Mouse (Mus musculus) heart, embryonic 16.5 days (tissue): ENCODE measurements around the gene Gdf5. TPM values are rescaled to one million over a fixed set of nuclear protein-coding genes. Genes with fewer than 3 reads are reported as not detected.

Source experiments
- polyA plus RNA-seq: library from polyadenylated mRNA; unstranded; fragments of >200 nt; fragmentation: Nextera tagmentation; extraction: Ambion mirVana; gene quantifications from 2 replicates; pipeline ENCODE4 v1.2.1, GENCODE M21; 2015

The Gdf5 gene
- polyA plus RNA-seq, 1 experiment from 2014 or later: 0.26 TPM

Other genes with a start within 250 kb of the Gdf5 start
- 27.3 and 28.8 TPM in 2 replicates for gene Edem2, start 215.9 kb downstream of the Gdf5 start, polyA plus RNA-seq
- not detected in 2 replicates for gene Gm17581, start 209.5 kb downstream of the Gdf5 start, polyA plus RNA-seq
- 7.3 and 7.5 TPM in 2 replicates for gene Procr, start 194.2 kb downstream of the Gdf5 start, polyA plus RNA-seq
- 0.04 TPM in 1 of 2 replicates, not detected in the other for gene Mmp24, start 170.0 kb downstream of the Gdf5 start, polyA plus RNA-seq
- gene BC029722, start 125.9 kb downstream of the Gdf5 start, polyA plus RNA-seq: 17.4 and 17.7 TPM in 2 replicates
- 125 and 140 TPM in 2 replicates for gene Eif6, start 118.4 kb downstream of the Gdf5 start, polyA plus RNA-seq
- 0.05 and 0.07 TPM in 2 replicates for gene Fam83c, start 110.5 kb downstream of the Gdf5 start, polyA plus RNA-seq
- gene Uqcc1, start 15.1 kb downstream of the Gdf5 start, polyA plus RNA-seq: 127 and 129 TPM in 2 replicates
- gene Gm15557, start 4.6 kb downstream of the Gdf5 start, polyA plus RNA-seq: not detected in 2 replicates
- gene Cep250, start 11.1 kb upstream of the Gdf5 start, polyA plus RNA-seq: 6.9 and 9.9 TPM in 2 replicates
- gene 6430550D23Rik, start 62.6 kb upstream of the Gdf5 start, polyA plus RNA-seq: 0.96 and 1.1 TPM in 2 replicates
- 143 and 162 TPM in 2 replicates for gene Ergic3, start 62.7 kb upstream of the Gdf5 start, polyA plus RNA-seq
- gene Fer1l4, start 107.6 kb upstream of the Gdf5 start, polyA plus RNA-seq: not detected in 2 replicates
- 1.4 and 1.6 TPM in 2 replicates for gene Spag4, start 119.8 kb upstream of the Gdf5 start, polyA plus RNA-seq
- gene Cpne1, start 166.6 kb upstream of the Gdf5 start, polyA plus RNA-seq: 27.9 and 29.2 TPM in 2 replicates
- 17.7 and 20.7 TPM in 2 replicates for gene Rbm12, start 166.6 kb upstream of the Gdf5 start, polyA plus RNA-seq
- 10.8 and 14.1 TPM in 2 replicates for gene Gm28036, start 181.7 kb upstream of the Gdf5 start, polyA plus RNA-seq
- gene Romo1, start 198.7 kb upstream of the Gdf5 start, polyA plus RNA-seq: 338 and 361 TPM in 2 replicates
- gene Nfs1, start 198.8 kb upstream of the Gdf5 start, polyA plus RNA-seq: 70.3 and 75.0 TPM in 2 replicates
- gene Rbm39, start 234.9 kb upstream of the Gdf5 start, polyA plus RNA-seq: 355 and 375 TPM in 2 replicates